Mouse (Mus musculus): ENCODE data around the gene Zmat3.

DNA sequence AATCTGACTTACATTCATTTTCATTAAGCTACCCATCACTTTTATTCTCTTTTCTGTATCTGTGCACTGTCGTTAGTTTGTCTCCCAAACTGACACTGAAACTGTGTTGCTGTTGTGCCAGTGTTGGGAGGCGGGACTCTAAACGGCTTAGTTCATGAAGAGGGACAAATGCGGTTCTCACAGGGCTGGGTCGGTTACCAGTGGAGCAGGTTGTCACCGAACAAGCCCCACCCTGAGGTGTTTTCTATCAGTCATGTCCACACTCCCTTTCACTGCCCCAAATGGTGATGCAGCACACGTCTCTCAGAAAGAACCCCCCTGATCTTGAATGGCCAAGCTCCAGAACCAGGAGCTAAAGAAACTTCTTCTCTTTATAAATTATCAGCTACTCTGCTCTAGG, 6.1 kb upstream of the Zmat3 start:
- TF ChIP-seq CTCF (IDR thresholded peaks at IDR 0.05; ENCODE audit: low read depth, low read length): no peak
- TF ChIP-seq POLR2A (IDR thresholded peaks at IDR 0.05; ENCODE audit: insufficient read depth, low read length): no peak
- no peak for TF ChIP-seq EP300 (IDR thresholded peaks at IDR 0.05; ENCODE audit: insufficient read depth, low read depth, low read length)
